Mouse (Mus musculus): ENCODE measurements around the gene Agrn.

Agrn gene

DNA sequence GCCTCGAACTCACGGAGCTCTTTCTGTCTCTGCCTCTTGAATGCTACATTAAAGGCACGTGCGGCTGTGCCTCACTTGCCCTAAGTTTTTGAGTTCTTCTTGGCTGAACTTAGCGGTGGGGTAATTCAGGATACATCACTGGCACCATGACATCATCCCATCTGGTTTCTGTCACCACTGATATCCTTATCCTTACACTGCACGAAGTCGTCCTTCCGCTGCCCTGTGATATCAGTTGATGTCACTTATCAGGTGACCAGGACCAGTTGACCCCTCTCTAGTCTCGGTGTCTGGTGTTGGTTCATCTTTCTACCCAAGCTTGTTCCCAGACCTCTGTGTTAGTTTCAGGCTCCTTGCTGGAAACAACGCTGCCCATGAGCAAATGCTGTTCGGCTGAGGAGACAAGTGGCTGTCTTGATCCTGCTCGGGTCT is 5.2 kb upstream of the Agrn start:
- DNase-seq (ENCODE audit: low spot score in 2 of 2): no peak

DNA sequence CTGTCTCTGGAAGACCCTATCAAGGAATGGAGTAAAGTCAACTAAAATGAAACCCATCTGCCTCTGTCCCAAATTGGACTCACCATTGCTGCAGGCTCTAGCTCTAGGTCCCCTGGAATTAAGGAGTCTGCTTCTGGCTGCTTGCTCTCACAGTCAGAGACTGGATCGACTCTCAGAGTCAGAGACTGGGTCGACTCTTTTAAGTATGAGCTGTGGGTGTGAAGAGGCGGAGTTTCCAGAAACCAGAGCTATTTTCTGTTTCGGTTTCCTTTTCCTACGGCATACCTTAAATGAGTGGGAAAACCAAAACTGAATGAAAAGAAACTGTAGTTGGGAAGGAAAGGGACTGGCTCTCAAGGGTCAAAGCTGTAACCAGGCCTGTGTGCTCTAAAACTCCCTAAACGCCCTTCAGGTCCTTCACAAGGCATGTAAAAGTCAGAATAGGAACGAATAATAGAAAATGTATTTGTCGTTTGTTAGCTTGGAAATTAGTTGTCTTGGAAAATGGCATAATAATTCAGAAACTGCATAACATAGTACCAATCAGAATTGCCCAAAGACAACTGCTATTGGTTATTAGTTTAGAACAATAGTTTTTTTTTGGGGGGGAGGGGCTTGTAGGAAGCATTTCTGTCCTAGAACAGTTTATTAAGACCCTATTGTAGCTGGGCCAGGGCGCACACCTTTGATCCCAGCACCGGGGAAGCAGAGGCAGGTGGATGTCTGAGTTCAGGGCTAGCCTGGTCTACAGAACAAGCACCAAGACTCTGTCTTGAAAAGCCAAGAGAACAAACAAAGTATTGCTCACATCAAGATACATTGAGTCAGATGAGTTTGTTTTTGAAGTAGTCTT is 3.6 kb upstream of the Agrn start, which contains the start of gene Isg15:
Isg15 (minus strand) TSS at position 196 of the 853 bp plus-strand sequence.
- no peak for DNase-seq (ENCODE audit: low spot score in 2 of 2)

DNA sequence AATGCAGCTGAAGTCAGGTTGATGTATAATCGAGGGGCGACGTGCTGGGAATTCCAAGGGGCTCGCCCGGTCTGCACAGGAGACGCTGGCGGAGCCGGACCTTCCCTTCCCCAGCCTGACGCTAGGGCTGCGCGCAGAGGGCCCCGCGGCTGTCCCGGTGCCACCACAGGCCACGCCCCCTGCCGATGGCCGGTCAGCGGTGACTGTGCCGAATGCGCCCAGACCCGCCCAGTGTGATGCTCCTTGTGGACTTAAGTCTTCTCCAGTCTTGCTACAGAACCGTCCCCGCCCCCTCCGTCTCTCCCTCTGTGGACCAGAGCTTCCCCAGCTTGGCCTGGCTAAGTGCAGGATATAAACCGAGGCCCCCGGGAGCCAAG is 529 bp upstream of the Agrn start:
- peak; percentile 74 to 87 for DNase-seq (ENCODE audit: low spot score in 2 of 2)

DNA sequence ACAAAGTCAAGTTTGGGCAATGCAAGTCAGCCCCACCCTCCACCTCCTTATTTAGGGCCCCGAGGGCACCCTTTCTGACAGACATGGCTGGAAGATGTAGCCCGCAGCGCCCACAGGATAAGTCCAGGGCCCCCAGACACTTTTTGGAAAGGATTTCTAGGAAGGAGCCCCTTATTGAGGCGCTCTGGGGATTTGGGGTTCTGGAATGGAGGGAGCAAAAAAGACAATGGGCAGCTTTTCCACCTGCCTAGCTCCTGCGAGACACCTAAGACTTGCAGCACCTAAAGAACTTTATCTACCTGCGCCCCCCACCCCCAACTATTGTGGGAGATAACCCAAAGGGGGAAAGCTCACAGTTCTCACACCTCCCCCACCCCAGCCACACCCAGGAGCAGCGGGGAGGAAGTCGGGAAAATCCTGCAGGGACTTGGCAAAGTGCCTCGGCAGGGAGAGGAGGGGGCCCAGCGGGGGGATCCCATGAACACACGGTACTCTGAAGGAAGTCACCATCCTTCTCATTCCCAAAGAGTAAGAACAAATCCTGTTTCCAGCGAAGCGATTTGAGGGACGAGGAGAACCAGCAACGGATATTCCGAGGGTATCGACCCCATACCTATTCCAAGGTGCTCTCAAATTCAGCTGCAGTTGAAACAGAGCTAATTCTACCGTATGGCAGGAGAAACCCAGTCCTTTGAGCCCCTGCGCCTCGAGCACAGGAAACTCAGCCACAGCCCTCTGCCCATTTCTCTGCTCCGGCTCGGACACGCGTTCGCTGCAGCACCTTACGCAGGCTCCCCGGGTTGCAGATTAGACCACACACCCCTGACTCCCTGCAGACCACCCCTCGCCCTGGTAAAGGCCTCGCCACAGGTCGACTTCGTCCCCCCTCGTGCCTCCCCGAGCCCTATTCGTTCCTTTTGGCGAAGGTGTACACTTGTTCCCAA is 1.1 kb downstream of the Agrn start:
- peak in 1 of 2 experiments; percentile 44 for DNase-seq (ENCODE audit: low spot score in 2 of 2)

DNA sequence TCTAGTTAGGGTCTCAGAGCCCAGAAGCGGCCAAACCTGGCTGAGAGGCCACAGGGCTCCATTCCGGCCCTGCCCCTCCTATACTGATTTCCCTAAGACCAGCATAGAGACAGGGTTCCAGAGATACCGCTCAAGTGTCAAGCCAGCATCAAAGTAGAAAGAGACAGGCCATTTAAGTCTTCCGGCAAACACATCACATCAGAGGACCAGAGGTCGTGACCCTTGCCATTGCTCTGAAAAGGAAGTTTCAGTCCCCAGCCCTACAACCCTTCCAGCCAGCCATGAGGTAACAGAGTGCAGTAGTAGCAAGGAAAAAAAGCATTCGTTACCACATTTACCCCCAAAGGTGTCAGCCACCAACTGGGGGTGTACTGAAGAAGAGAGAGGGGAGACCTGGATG is 2.9 kb downstream of the Agrn start:
- no peak for DNase-seq (ENCODE audit: low spot score in 2 of 2)

DNA sequence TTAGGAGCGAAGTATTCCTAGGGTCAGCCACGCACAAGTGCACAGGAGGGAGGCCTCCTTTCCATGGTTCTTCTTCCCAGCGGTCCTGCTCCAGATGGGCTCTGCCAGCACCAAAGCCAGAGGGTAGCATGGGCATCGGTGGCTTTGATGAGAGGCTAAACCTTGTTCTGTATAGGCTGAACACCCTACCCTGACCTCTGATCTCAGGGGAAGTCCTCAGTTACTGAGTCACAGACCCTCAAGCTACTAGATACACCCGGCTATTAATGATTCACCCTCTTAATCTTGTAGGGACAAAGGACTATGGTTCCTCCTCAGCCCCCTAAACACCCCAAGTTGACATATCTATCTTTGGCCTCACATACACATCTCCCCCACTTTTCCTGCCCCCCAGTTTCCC is 3.4 kb downstream of the Agrn start:
- no peak for DNase-seq (ENCODE audit: low spot score in 2 of 2)

DNA sequence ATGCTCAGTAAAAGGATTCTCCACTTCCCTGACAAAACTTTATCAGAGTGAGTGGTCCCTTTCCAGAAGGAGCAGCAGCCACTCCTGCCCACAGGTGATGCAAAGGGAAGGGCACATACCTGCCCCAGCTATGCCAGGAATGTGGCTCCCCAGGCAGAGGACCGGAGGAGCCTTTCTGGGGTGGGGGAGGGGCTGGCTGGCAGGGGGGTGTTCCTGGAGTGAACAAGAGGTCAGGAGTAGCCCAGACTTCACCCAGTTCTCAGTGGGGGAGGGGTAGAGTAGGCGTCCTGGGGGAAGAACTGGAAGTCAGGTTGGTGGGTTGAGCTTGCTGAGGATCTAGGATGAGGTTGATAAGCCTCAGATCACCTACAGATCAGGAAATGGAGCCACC is 4.1 kb downstream of the Agrn start:
- no peak for DNase-seq (ENCODE audit: low spot score in 2 of 2)

DNA sequence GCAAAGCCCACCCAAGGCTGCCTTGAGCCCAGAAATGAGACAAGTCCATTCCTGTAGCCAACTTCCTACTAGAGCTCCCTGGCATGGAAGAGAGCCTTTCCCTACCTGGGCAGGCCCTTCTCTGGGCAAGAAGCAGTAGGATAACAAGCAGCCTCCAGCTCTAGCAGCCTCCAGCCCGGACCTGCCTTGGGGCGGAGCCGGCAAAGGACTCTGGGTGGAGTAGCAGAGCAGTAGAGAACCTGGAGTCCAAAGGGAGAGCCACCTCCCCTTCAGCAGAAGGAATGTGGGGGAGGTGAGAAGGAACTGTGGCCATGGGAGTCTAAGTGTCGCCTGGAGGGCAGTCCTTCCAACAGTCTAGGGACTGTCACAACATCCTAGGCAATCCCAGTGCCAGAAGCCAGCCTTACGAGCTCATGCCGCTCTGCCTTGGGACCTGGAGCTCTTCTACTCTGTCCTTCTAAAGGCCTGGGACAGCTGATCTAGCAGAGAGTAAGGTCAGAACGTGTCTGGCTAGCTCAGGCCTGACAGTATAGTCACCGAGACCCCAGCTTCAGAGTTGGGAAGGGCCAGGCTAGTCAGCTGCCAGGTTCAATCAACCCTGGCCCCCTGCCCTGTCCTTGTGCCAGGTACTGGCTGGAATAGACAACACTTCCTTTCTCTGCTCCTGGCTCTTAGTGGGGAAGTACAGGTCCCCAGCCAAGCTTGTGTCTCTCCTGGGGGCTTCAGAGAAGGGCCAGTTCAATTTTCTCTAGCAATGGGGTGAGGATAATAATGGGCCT is 4.7 kb downstream of the Agrn start:
- DNase-seq (ENCODE audit: low spot score in 2 of 2): peak in 1 of 2 experiments; percentile 72

DNA sequence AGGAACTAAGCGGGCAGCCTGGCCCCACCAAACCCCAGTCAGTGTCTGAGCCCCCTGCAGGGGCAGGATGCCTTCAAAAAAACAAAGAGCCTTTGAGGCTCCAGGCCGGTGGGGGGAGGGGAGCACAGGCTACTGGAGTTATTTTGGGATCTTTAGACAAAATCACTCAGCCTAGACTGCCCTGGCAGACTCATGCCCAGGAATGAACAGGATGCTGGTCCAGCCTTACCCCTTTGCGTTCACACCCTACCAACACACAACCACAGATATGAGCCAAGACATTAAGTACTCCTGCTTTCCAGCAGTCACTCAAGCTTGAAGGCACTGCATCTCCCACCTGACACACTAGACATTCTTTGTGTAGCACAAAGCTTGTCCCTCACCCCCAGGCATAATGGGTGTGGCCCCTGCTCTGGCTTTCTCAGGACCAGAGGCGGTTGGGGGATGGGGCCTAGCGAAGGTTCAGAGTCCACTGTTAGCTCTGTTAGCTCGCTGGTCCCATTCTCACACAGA is 8.4 kb downstream of the Agrn start:
- peak in 1 of 2 experiments; percentile 53 for DNase-seq (ENCODE audit: low spot score in 2 of 2)

DNA sequence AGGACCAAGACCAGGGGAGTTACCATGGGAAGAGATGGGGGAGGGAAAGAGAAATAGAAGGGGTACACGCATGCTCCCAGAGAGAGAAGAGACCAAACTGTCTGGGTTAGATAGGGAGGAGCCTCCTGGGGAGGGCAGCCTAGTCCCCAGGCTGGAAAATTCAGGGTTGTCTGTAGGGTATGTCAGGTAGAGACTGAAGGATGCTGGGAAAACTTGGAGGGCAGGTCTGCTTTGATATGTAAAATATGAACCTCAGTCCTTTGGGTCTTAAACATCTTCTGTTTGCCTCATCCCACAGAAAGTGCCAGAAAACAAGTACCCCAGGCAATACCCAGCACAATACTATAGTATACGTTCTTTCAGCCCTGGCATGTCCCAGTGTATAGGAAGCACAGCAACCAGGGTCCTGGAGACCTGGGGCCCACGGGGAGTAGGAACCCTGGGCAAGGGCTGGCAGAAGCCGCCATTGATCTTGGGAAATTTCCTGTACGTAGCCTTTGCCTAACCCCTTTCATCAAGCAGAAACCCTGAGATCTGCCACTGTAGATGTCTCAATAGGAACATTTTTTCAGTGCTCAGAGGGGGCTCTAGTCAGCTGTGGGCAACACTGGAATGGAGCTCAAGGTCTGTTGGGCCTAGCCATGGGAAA is 9.0 kb downstream of the Agrn start:
- no peak for DNase-seq (ENCODE audit: low spot score in 2 of 2)

DNA sequence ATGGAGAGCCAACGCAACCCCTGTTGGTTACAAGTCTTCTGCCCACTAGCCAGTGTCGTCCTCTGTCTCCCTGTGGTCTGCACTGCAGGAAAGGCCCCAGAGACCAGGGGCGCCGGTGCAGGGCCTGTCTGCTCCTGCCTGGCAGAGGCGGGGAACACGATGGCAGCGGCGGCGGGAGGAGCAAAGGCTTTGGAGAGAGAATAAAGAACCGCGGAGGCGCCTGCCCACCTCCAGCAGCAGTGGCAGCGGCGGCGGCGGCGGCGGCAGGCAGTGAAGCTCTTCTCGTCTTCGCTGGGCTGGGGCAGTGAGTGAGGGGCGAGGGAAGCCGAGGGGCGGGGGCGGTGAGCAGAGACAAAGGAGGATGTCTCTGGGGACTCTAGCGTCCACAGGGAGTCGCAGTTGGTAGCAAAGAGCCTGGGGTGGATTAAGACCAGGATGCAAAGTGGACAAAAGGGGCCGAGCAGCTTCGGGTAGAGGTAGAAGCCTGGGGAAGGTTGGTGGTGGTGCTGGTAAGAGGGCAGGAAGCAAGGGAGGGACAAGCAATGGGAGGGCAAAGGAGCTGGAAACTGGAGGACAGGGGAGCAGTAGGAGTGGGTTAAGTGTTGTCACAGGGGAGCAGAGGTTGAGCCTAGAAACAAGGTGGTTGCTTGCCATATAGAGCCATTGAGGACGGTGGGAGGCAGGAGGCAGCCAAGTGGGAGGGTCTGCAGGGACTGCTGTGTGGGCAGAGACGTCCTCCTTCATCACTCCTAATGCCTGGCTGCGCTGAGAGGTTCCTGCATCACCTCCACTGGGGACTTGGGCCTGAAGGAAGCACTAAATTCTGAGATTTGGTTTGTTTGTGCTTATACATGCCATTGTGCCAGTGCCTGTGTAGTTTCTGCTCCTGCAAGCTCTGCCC is 11.1 kb downstream of the Agrn start:
- peak in 1 of 2 experiments; percentile 51 for DNase-seq (ENCODE audit: low spot score in 2 of 2)

DNA sequence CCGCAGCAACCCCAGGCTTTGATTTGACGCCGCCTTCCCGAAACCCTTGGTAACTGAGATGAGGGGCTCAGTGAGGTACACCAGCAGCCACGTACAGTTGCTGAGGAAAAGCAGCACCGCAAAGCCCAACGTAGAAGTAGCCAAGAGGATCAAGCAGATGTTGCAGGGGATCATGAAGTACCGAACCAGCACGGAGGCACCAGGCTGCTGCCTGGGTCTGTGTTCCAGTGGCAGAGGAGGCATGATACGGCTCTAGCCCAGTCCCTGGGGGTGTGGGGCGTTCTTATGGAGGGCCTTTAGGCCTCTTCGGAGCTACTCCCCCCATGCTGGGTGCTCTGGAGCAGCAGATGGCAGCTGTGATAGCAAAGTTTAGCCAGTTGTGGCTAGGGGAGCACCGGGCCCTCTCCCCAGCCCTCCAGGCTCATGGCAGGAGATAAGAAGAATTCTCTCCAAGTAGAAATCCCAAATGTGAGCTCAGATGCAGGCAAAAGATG is 11.8 kb downstream of the Agrn start:
- peak in 1 of 2 experiments; percentile 16 for DNase-seq (ENCODE audit: low spot score in 2 of 2)

DNA sequence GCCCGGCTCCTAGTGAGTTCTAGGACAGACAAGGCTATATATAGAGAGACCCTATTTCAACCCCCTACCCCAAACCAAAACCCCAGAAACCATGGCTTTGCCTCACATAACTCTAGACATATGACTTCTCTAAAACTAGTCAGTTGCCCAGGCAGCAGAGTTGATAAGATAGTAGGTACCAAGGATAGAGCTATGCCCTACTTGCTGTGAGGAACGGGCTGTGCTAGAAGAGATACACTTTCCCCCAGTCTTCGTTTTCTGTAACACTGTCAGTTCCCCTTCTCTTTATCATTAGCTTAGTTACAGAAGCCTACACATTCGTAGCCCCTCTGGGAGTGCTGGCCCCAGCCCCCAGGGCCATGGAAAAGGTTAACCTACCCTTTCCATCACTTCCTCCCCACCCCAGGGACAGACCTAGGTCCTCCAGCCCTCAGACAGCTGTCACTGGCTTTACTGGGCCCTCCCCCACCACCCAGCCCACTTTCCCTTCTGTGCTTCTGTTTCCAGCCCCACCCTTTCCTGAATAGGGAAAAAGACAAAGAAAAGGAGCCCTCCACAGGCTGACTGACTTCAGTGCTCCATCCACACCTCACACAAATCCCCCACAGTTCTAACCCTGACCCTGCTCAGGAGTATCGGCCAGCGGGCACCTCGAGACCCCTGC is 12.9 kb downstream of the Agrn start:
- no peak for DNase-seq (ENCODE audit: low spot score in 2 of 2)

DNA sequence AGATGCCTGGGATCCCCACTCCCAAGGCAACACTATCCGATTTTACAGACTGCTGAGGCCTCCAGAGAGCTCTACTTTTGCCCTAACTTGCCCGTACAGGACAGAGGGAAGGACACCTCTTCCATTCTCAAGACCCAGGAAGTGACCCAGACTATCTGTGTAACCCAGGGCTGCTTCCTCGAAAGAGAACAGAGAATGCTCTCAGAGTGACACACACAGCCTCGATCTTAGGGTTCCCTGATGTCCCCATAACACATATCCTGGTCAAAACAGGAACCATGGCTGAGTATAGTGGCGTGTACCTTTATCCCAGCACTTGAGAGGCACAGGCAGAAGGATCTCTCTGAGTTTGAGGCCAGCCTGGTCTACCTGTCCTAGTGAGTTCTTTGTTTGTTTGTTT is 13.5 kb downstream of the Agrn start:
- DNase-seq (ENCODE audit: low spot score in 2 of 2): no peak

DNA sequence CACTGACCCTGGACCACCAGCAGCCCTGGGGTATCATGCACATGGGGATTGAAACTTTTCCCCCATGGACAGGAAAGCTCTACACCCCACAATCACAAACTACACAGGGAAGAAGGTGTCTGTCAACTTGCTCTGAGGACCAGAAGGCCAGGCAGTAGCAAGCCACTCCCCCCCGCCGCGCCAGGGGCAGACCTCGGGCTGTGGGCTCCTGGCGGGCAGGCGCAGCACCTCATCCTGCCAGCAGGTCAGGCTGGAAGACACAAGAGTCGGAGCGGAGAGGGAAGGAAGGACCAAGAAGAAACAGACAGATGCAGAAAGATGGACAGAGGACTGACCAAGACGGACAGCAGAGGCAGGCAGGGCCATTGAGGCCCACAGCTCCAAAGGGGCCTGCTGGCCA is 19.7 kb downstream of the Agrn start:
- no peak for DNase-seq (ENCODE audit: low spot score in 2 of 2)

DNA sequence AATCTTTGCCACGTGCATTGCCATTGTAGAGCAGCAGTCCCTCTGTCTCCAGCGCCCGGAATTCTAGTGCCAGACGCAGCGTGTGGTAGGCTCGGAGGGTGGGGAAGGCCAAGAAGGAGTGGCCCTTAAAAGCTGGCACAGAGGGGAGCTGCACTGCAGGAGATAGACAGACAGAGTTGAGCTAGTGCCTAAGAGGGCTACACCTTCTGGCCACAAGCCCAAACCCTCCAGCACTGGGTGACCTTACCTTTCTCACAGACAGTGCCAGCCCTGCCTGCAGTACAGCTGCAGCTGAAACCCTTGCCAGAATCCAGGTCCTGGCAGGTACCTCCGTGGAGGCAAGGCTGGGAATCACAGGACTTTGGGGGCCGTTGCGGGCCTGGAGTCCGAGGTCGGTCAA is 25.5 kb downstream of the Agrn start:
- DNase-seq (ENCODE audit: low spot score in 2 of 2): no peak

DNA sequence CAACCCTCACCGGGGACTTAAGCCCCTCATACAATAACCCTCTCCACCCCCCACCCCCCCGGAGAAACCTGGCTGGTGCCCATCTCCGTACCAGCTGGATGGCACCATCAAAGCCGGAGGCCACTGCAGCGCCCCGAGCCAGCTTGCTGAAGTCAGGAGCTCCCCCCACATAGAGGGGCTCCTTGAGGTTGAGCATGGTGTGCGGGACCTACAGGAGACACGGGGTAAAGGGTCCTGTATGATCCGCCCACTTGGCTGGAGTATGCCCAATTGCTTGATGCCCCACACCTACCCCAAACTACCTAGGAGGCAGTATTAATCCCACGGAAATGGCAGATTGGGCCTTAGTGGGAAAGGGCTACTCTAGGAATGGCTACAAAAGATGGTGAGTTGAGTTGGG is 28.2 kb downstream of the Agrn start:
- no peak for DNase-seq (ENCODE audit: low spot score in 2 of 2)

DNA sequence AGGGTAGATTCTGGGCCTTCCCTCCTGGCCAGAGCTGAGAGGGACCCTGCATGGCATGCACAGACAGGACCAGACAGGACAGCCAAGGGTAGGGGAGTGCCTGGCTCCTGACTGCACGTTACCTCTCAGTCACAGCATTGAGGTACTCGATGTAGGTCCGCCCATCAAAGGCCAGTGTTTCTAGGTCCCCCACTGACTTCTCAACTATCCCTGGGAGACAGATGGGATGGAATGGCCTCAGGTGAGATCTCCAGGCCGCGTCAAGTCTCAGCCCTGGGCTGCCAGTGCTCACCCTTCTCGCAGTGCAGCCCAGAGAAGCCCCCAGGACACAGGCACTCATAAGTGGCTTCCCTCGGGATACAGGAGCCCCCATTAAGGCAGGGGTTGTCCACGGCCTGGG is 28.7 kb downstream of the Agrn start:
- no peak for DNase-seq (ENCODE audit: low spot score in 2 of 2)

DNA sequence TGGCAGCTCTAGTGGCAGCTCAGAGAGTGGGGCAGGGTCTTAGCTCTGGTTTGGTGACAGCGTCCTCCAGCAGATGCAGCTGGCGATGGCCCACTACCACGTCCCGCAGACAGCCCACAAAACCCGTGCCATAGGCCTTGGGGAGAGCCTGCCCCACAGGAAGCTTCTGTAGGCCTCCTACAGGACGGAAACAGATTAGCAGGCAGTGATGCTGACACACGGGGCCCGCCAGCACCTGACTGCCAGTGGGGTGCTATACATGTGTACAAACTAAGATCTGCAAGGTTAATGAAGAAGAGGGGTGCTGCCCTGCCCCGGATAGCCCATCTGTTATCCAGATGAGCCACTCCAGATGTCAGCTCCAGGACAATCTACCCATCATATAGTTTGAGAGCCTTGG is 30.8 kb downstream of the Agrn start:
- no peak for DNase-seq (ENCODE audit: low spot score in 2 of 2)

Data from cerebellum, postnatal 4 days (tissue).